Mouse (Mus musculus) CH12.LX (cell line): ENCODE measurements around the gene Tmem170.

Experiments
- CTCF ChIP-seq, 2 experiments: IDR thresholded peaks in 1 of 2; conservative IDR thresholded peaks in 1 of 2; 2 replicates each; pipeline ENCODE4 v1.5.1; 2011 to 2012; ENCODE audit warnings: low read depth in 2 of 2, low read length in 2 of 2, improper control_type of control experiment in 1 of 2, inconsistent platforms in 1 of 2, mild to moderate bottlenecking in 1 of 2, moderate library complexity in 1 of 2
- ELF1 ChIP-seq: IDR thresholded peaks from 2 replicates; pipeline ENCODE4 v1.6.1; 2014; ENCODE audit warnings: low read depth, mild to moderate bottlenecking, inconsistent platforms, low read length, improper control_type of control experiment
- HCFC1 ChIP-seq: IDR thresholded peaks from 2 replicates; pipeline ENCODE4 v1.6.1; 2012; ENCODE audit warnings: low read depth, mild to moderate bottlenecking, inconsistent platforms, low read length, improper control_type of control experiment
- MAFK ChIP-seq: IDR thresholded peaks from 2 replicates; pipeline ENCODE4 v1.6.1; 2011; ENCODE audit warnings: low read length, improper control_type of control experiment; ENCODE audit not compliant: insufficient replicate concordance
- MAX ChIP-seq: IDR thresholded peaks from 2 replicates; pipeline ENCODE4 v1.6.1; 2011; ENCODE audit warnings: low read length, improper control_type of control experiment
- MEF2A ChIP-seq: IDR thresholded peaks from 2 replicates; pipeline ENCODE4 v1.6.1; 2014; ENCODE audit warnings: low read depth, mild to moderate bottlenecking, inconsistent platforms, low read length, improper control_type of control experiment, borderline replicate concordance
- MYC ChIP-seq: IDR thresholded peaks from 2 replicates; pipeline ENCODE4 v1.6.1; 2011; ENCODE audit warnings: low read depth, mild to moderate bottlenecking, improper control_type of control experiment, low read length
- POLR2A ChIP-seq: IDR thresholded peaks from 2 replicates; pipeline ENCODE4 v1.6.1; 2011; ENCODE audit warnings: low read depth, mild to moderate bottlenecking, improper control_type of control experiment, low read length
- ZKSCAN1 ChIP-seq: IDR thresholded peaks from 2 replicates; pipeline ENCODE4 v1.6.1; 2012; ENCODE audit warnings: low read depth, inconsistent platforms, low read length, improper control_type of control experiment, borderline replicate concordance
- ZMIZ1 ChIP-seq: IDR thresholded peaks from 2 replicates; pipeline ENCODE4 v1.6.1; 2012; ENCODE audit warnings: low read depth, mild to moderate bottlenecking, inconsistent platforms, low read length, improper control_type of control experiment

- TF ChIP-seq ZMIZ1 (no peak), ZKSCAN1 (no peak), MYC (no peak), CTCF (conservative IDR thresholded peaks at IDR 0.05 in 1 of 2, IDR thresholded peaks at IDR 0.05 in 1 of 2; ENCODE audit: low read depth in 2 of 2, low read length in 2 of 2) (no peak), MEF2A (no peak), HCFC1 (no peak), ELF1 (no peak), MAFK (no peak), MAX (no peak), POLR2A (no peak)
Observed at GRCm38 (mm10) chr8:111909621-111910450, 33.3 kb upstream of the Tmem170 start, which contains the start of gene Chst5.
